Mouse (Mus musculus) spleen, postnatal 4 days (tissue): ENCODE data around the gene Hdac4.

Source experiments
- DNase-seq, 2 experiments: peaks; one replicate each; pipeline ENCODE4 v3.0.0; 2022; ENCODE audit warnings: low spot score in 2 of 2

The Hdac4 gene

DNA sequence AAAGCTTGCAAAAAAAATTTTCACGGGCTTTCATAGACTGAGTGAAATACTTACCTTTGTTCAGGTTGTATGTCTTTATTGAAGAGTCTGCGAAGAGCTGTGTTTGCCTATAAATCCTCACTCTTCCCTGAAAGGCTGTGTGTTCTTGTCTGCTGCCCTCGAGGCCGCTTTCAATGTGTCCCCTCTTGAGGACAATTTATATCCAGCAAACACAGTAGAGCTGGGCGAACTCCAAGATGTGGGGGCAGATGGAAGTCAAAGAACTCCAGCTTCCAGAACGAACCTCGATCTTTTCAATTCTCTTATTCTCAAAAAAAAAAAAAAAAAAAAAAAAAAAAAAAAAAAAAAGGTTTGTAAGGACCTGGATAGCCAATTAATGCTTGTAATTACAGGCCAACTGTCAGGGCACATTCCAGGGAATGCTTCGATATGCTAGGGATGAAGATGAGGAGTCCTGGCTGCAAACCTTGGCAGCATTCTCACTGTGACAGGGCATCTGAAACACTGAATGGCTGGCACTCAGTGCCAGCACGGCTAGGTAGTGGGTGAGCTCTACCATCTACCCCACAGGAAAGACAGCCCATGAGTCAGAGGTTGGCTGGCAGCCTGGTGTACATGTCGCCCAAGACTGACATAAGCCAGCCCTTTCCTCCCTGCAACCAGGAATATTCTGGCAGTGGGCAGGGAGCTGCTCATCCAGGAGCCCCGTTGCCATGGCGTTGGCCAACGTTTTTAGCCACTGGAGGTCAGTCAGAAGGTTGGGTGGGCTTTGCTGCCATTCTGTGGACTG is at the start of gene Hdac4:
Gene Hdac4 (minus strand): TSS at position 340 of the 790 bp plus-strand sequence.
- no peak for DNase-seq

DNA sequence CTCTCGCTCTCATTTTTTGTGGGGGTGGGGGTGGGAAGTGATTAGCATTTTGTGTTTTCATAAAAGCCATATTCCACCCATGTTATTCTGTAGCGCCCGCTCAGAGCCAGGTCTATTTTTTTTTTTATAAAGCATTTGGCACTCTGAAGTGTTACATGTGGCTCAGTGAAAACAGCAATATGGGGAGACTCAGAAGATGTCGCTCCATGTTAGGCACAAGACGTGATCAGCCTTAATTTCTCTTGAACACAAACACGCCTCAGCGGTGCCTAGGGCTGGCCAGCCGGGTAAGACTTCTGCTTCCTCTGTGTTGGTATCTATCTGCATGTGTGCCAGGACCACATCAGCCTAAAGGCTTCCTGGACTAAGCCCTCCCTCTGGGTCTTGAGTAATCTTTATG is 48.0 kb upstream of the Hdac4 start:
- no peak for DNase-seq

DNA sequence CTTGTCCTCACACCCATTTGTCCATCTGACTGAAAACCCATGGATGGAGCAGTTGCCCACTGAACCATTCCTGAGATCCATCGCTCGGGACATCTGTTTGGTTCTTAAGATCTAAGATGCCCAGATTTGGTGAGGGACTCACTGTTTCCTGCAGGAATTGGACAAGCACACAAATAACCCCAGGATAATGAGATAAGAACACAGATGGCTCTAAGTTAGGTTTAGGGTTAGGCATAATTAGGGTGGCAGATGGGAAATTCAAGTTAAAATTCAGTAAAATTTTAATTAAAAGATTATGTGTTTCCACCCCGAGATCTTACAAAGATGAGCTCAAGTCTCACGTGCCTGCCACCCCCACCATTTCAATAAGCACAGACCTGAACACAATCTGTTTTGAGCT is 44.6 kb upstream of the Hdac4 start:
- no peak for DNase-seq

DNA sequence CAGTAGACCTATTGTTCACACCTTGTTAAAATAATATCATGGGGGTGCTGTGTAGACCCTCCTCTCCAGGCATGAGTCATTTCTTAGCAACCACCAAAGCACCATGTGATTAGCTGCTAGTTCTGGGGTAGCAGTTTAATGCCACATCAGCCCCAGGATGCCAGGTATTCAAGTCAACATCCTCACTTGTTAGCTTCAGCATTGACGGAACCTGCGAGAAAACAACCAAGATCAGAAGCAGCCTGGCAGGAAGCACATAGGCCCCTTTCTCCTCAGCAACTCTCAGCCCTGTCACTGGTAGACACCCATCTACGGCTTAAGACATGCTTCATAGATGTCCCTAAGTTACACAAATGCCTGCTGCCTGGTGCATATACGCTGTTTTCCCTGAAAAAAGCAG is 40.1 kb upstream of the Hdac4 start:
- DNase-seq: no peak

DNA sequence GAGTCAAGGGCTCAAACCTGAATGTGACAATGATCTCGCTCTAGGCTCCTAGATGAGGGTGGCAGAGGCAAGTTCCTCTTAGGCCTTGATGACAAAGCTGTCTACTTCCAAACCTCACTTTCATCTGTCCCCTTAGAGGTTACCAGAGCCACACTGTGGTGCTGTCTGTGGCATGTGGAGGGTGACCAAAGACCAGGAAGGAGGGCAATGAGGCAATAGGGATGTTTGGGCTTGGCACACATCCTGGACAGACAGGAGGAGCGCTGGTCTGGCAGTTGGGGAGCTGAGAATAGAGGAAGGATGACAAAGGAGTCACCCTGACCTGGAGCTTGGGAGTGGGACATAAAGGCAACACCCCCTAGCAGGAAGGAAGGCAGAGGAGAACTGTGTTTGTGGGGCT is 29.8 kb upstream of the Hdac4 start:
- DNase-seq: no peak

DNA sequence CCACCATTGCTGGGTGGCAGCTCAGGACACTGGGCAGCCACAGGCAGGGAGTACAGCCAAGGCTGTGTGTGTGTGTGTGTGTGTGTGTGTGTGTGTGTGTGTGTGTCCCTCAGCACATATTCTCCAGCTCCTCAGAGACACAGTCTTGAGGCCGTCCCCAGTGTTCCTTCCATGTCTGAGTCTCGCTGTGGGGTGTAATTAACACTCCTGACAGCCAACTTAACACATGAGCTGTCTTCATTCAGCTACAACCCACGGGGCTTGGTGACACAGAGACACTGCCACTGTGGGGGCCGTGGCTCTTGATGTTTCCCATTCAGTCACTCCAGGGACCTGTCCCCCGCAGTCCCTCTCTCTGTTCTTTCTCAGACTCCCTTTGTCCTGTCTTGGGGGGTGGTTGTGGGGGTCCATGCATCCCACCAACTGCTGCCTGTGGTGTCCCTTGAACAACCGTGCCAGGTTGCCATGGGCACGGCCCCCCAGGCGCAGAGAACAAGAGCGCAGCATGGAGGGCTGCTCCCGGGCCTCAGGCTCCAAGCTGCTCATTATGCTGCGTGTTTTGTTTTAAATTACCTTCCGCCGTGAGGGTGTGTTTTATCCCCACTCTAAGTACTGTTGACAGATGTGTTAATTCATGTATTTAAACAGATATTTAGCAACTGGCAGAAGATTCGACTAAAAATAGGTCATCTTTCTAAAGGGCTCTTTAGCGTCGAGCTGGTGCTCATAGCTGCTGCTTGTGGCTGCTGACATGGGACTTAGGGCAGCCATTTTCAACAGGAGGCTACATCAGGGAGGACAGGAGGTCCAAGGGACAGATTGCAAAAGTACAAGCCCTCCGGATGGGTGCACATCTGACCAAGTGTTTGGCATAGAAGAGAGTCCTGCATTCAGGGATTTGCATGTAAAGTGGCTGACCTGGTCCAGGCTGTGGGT is 28.7 kb upstream of the Hdac4 start:
- no peak for DNase-seq

DNA sequence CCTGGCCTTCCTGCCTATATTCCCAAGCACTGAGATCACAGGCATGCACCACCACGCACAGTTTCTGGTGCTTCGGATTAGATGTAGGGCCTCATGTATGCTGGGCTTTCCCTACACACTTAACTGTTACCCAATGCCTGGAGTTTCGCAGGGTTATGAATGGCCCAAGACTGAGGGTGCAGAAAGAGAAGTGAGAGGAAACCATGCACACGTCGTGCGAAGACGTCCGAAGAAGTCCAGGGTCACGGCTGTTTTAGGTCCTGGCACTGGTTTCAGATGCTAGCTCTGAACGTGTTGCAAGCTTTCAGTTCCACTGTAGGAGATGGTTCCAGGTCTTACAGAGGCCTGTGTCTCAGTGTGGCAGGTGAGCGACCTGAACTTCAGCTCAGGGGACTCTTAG is 21.2 kb upstream of the Hdac4 start:
- no peak for DNase-seq

DNA sequence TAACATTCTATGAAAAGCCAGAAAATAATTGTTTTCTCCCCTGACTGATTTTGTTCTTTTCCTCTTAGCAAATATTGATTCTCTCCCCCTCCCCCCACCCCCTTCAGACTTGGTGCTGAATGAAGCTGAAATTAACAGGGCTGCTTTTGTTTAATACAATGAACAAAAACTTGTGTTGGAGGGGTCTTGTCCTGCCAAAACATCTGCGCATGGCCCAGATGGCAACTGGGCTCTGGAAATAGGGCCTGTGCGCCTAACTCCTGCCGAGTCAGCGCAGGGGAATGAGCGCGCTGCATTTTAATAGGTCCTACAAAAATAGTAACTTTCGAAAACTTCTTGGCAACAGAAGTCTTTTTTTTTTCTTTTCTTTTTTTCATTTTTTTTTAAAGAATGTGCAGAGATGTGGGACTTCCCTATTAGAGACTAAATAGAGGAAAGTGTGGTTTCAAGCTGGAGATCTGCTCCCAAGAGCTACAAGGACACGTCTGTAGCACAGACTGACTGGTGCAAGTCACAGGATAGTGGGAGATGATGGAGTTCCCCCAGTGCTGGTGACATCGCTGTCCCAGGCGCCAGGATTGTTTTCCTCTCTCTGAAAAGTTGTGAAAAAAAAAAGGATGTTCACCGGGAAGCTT is 20.6 kb upstream of the Hdac4 start:
- no peak for DNase-seq

DNA sequence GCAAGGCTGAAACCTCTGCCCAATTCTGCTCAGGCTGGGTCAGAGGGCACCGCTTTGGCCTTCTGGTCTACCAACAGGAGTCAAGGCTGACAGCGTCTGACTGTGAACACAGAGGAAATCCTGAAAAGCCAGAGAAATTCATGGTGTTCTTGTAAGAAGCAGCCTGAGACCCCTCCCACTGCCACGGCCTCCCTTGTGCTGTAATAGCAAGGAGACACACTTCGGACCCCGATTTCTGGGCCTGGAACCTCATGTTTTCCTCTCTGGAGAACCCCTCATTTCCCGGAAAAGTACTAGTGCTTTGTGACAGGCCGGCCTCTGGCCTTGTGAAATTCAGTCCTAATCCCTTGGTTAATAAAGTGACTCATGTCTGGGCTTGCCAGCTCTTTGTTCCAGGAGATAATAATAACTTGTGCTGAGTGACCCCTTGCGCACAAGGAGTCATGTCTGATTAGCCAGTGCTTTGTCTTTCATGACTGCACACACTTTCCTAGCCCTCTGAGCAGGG is 19.7 kb upstream of the Hdac4 start:
- DNase-seq: no peak

DNA sequence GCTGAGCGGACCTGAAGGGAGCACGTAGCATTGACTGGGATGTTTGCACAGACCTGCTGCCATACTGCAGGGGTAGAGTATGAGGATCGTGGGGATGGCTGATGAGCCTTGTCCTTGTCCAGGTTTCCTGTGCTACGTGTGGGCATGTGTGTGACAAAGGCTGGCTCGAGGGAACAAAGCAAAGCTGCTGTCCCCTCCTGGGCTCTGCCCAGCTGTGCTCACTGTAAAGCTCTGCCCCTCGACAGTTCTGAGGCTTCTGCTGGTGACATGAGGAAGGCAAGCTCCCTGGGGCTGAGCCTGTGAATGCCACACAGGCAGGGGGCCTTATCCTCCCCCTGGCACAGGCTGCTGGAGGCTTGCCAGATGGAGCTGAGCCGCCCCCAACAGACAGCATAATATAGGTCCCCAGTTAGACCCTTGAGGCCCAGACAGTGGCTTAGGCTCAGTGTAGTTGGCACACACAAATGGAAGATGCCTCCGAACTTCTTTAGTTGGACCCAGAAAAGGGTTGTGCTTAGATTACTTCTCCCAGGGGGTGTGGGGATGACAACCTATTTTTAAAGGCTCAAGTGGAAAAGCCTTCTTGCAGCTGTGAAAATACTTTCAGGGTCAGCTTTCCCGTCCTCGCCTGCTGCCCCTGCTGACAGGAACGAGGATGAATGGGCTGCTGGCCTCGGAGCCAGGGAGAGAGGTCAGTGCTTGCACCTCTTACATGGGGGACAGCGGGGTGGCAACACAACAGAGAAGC is 16.7 kb upstream of the Hdac4 start:
- DNase-seq: no peak

DNA sequence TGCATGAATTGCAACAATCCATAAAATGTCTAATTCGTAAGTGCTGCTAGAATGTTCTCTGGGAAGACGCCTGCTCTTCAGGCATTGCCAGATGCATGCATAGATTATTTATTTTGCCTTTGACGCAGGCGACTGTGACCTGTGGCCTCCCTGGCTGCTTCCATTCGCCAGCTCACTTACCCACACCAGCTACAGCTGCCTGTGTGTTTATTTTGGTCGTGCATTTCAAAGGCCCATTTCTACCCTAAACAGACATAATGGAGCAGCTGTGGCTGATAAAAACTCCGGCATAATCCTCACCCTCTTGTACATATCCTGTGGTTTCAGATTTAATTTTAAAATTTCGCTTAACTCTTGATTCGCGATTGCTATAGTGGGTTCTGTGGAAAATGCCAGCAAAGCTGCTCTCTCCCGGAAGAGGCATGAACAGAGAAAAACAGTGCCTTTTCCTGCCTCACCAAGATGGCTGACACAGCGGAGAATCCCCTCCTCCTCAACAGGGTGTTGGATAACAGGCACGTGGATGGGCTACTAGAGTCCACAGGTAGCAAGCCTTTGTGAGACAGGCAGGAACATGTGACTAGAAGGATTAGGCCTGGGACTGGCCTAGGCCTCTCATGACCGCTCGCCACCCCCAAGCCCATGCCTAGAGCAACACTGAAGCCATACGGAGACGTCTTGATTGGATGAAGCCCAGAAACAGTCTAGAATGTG is 7.3 kb upstream of the Hdac4 start:
- DNase-seq: no peak

DNA sequence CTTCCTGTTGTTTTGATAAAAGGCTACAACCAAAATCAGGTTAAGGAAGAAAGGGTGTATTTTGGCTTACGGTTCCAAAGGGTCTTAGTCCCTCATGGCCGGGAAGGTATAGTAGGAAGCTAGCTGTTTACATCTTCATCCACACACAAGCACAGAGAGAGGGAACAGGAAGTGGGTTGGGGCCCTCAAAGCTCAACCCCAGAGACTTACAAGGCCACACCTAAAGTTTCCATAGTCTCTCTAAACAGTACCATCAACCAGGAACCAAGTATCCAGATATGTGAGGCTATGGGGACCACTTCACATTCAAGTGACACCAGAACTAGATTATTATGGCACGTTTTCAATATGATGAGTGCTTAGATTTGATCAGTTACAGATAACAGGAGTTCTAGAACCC is 5.0 kb downstream of the Hdac4 start:
- DNase-seq: no peak

DNA sequence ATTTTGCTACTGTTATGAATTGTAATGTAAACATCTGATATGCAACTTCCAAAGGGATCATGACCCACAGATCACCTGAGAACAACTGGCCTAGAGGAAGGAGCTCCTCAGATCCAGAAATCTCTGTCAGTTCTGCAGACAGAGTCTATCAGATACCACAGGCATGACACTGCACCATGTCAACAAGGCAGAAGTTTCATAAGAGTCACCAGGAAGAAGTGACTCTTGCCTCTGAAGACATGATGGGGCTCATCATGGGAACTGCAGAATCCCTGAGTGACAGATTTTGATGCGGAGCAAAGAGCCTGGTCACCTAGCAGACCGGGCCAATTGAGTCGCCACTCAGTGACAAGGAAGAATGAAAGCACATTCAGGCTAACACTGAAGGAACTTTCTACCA is 8.4 kb downstream of the Hdac4 start:
- DNase-seq: no peak

DNA sequence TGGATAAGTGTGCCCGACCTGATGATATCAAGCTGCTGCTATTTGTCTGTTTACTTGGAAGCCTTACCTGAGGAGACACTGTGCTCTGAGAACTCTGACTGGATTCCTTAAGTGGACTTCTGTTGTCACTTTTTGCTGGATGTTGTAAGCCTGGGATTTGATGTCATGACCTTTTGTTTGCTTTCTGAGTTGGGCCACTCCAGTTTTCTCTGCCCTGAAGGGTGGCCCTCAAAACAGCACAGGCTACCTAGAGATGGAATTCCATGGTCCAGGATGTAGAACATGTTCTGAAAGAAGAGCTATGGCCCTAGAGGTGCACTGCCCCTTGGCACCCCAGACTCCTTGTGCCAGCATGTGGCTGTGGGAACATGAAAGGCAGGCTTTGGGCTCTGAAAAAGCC is 10.9 kb downstream of the Hdac4 start:
- DNase-seq: no peak

DNA sequence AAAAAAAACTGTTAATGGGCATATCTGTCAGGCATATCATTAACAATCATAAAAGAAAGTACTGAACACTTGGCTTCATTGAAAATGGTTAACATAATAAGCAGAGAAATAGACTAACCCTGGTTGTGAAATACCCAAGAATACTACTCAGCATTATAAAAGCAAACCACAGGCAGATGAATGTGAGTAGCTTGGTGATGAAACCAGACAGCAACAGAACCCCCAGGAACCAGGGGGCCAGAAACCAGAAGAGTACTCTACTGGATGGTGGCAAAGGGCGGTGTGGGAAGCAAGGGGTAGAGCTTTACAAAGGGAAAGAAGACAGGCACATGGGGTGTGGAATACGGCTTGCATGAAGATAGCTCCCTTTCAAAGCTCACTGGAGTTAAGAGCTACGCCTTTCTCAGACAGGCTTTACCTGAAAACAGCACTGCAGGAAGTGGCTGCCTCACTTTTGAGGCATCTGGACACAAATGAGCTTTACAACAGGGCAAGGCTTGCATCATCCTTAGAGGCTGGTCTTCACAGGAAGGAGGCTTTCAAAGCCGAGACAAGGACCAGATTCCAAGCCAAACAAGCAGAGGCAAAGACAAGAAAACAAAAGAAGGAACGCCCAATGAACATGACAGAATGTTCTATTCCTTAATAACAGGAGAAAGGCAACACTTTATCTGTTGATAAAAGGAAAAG is 12.3 kb downstream of the Hdac4 start:
- DNase-seq: no peak

DNA sequence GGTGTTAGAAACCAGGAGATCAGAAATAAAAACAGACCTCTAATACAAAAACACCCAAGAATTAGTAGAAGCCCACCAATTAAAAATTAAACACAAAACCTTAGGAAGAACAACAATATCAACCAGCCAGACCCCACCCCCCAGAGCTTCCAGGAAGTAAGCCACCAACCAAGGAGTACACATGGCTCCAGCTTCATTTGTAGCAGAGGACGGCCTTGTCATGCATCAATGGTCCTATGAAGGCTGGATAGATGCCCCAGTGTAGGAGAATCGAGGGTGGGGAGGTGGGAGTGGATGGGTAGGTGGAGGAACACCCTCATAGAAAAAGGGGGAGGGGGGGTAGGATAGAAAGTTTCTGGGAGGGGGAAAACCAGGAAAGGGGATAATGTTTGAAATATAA is 13.5 kb downstream of the Hdac4 start:
- DNase-seq: peak in 1 of 2 experiments; percentile 45

DNA sequence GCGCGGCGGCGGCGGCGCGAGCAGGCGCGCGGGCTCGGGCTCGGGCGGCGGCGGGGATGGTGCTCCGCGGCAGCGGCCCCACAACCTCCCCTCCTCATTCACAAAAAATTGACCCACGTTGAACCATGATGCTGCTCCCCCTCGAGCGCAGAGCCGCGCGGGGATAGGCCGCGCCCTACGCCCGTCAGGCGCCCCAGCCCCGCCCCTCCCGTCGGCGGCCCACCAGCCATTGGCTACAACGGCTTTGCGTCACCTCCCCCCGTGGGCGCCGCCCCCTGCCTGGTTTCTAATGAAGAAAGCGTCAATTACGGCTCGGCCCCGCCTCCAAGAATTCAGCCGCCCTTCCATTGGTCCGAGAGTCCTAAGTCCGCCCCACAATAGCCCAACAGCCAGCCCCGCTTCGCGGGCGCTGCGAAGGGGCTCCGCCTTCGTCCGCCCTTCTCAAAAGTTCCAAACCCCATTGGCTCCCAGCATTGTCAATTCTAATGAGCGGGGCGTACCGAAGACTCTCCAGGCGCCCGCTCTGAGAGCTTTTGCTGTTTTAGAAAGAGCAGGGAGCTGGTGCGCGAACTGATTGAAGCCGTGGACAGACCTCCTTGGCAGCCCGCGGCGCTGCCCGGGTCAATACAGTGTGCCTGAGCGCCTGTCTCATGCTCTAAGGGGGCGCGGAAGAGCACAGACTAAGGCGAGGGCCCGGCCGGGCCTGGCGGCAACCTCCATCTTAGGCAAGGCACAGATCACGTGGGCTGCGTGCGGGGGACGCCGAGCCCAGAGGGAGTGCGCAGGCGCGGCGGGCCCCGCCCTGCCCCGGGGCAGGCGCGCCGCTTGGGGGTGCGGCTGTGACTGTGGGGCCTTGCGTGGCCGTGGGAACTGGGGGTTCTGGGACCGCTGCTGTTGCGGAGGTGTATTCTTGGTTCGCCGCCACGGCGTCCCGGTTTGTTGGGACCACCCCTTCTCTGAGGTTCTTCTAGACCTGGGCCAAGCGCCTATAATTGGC is 15.1 kb downstream of the Hdac4 start:
- peak; percentile 99 to 100 for DNase-seq

DNA sequence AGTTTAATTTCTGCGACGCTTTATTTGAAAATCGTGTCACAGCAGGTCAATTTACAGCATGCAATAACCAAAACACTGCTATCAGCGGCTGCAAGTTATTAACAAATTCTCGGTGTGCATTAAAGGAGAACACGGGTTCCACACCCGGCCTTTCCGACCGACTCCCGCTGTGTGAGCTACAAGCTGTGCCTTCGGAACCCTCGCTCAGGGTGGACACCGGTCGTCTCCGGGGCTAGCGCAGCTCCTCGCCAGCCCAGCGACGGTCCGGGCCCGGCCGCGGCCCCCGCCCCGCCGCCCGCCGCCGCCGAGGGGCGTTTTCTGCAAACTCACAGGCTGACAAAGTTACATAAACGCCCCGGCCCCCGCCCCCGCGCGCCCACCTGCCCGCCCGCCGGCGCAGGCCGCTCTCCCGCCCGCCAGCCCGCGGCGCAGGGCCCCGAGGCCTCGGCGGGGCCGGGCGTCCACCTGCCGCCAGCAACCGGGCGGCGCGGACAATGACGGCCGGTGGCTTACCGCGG is 16.0 kb downstream of the Hdac4 start:
- DNase-seq: peak; percentile 46 to 78

DNA sequence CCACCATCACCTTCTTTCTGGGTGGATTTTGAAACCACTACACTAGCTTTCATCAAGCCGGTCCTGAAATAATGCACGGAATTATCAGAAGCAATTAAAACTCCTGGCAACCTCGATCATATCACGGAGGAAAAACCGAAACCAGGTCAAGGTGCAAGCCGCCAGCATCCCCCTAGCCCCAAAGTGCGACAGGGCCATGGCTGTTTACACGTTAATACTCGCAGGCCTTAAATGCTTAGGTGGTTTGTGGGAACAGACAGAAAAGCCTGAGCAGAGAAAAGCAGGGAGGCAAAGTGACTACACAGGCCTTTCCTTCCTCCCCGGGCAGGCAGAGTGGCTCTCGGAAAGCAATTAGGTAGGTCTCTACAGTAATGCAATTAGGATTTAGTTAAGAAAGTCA is 16.4 kb downstream of the Hdac4 start:
- no peak for DNase-seq
